Mouse (Mus musculus) stomach, postnatal 0 days (tissue): ENCODE measurements at regions not wholly inside any gene's neighbourhood (a gene's known extent, or its start where the extent isn't known, plus 50 kb on each side); places are given as distances from the start of the nearest gene placed in this dataset.
A peak's percentile ranks its signal among the peaks of the same experiment; 100 is the strongest.

ENCODE experiments used
- ATAC-seq: fragments of 200-750 bp; cut with Nextera tagmentation; 2 replicates; pipeline ENCODE4 v1.8.0; 2017; ENCODE audit not compliant: low FRiP score, low TSS enrichment
- DNase-seq: peaks from one replicate; pipeline ENCODE4 v3.0.0-alpha.2; 2016; ENCODE audit warnings: low spot score
- H3K27ac ChIP-seq: fragments of 300-500 bp; sonication (generic); replicated peaks from 2 replicates; pipeline ENCODE4 v1.5.1; 2014; ENCODE audit warnings: mild to moderate bottlenecking, control low read depth
- H3K27me3 ChIP-seq: fragments of 300-500 bp; sonication (generic); 2 replicates; pipeline ENCODE4 v1.6.1; 2014; ENCODE audit warnings: low read length; ENCODE audit not compliant: control insufficient read depth, insufficient read depth
- H3K36me3 ChIP-seq: fragments of 300-500 bp; sonication (generic); 2 replicates; pipeline ENCODE4 v1.6.1; 2014; ENCODE audit warnings: low read length, mixed read lengths; ENCODE audit not compliant: control insufficient read depth, insufficient read depth
- H3K4me1 ChIP-seq: fragments of 300-500 bp; sonication (generic); replicated peaks from 2 replicates; pipeline ENCODE4 v1.6.1; 2014; ENCODE audit warnings: antibody characterized with exemption; ENCODE audit not compliant: control insufficient read depth, insufficient read depth
- H3K4me2 ChIP-seq: fragments of 300-500 bp; sonication (generic); replicated peaks from 2 replicates; pipeline ENCODE4 v1.6.1; 2014; ENCODE audit warnings: low read depth, mild to moderate bottlenecking, control low read depth, moderate library complexity
- H3K4me3 ChIP-seq: fragments of 300-500 bp; sonication (generic); 2 replicates; pipeline ENCODE4 v1.5.1; 2014; ENCODE audit warnings: low read depth, low read length, control low read depth
- H3K9ac ChIP-seq: fragments of 300-500 bp; sonication (generic); 2 replicates; pipeline ENCODE4 v1.6.1; 2014; ENCODE audit warnings: mild to moderate bottlenecking, low read length, control low read depth, mixed read lengths
- H3K9me3 ChIP-seq: fragments of 300-500 bp; sonication (generic); 2 replicates; pipeline ENCODE4 v1.6.1; 2016; ENCODE audit warnings: low read length; ENCODE audit not compliant: control insufficient read depth
- CTCF ChIP-seq: IDR thresholded peaks from 2 replicates; pipeline ENCODE4 v1.5.1; 2016; ENCODE audit warnings: antibody characterized with exemption, low read depth, mild to moderate bottlenecking, moderate library complexity
- EP300 ChIP-seq: optimal IDR thresholded peaks from 2 replicates; pipeline ENCODE3; 2016; ENCODE audit warnings: antibody characterized with exemption
- WGBS: fragments of 180-500 bp; shearing (Covaris S2); extraction: QIAGEN DNeasy Blood & Tissue Kit; methylation state at CpG from one replicate; pipeline ENCODE4 v1.1.7; 2014; 5-methylcytosine and 5-hydroxymethylcytosine counted together

DNA sequence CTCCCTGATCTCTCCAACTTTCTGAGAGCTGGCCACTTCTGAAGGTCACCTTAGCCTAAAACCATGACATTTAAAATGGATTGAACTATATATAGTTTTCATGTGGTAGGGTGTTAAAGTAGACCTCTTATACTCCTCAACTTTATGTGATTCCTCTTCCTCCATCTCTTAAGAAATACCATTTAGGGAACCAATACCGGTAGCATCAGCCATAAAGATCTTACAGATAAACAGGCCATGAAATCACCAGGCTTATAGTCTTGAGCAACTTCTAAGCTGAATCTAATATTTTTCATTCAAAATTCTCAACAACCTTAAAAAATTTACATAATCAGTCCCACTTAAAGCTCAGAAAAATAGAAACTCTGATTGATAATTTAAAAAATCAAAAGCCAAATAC is 56.2 kb downstream of the Rpl36a-ps1 start:
- Histone ChIP-seq H3K36me3 (no peaks in the 10 kb centered on the region), H3K4me1 (no peaks in the 10 kb centered on the region), H3K4me3 (no peak overlapping the region), H3K9me3 (no peaks in the 10 kb centered on the region), H3K27me3 (no peaks in the 10 kb centered on the region), H3K9ac (no peak overlapping the region), H3K27ac (no peak overlapping the region), H3K4me2 (no peak overlapping the region)
- ATAC-seq = no peak
- DNase-seq = no peak
- WGBS = 89% methylated on average over 1 of the region's 1 CpGs
- TF ChIP-seq EP300 (no peak), CTCF (no peak)

DNA sequence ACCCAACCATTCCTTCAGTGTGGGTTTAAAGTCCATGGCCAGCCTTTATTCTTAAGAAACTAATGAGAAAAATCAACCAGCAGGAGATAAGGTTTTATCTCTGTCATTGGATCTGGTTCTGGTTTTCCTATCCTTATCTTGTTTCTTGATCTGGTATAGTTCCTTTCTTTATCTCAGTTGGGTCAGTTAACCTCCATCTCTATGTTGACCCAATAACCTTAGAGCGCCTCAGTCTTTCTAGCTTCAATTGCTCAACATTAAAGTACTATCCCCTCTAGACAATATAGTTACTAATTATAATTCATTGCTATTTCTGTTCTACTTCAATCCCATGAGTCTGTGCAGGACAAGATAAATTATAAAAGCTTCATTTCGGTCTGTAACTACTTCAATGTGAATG is 56.7 kb downstream of the Rpl36a-ps1 start:
- no peaks in the 10 kb centered on the region for H3K36me3 ChIP-seq
- H3K4me3 ChIP-seq = no peak overlapping the region
- ATAC-seq = no peak
- H3K27me3 ChIP-seq = no peaks in the 10 kb centered on the region
- 83% methylated on average over 2 of the region's 2 CpGs for WGBS
- H3K9ac ChIP-seq = no peak overlapping the region
- no peaks in the 10 kb centered on the region for H3K9me3 ChIP-seq
- no peak for TF ChIP-seq EP300
- TF ChIP-seq CTCF = no peak
- H3K27ac ChIP-seq = no peak overlapping the region
- no peak for DNase-seq
- no peaks in the 10 kb centered on the region for H3K4me1 ChIP-seq
- no peak overlapping the region for H3K4me2 ChIP-seq

DNA sequence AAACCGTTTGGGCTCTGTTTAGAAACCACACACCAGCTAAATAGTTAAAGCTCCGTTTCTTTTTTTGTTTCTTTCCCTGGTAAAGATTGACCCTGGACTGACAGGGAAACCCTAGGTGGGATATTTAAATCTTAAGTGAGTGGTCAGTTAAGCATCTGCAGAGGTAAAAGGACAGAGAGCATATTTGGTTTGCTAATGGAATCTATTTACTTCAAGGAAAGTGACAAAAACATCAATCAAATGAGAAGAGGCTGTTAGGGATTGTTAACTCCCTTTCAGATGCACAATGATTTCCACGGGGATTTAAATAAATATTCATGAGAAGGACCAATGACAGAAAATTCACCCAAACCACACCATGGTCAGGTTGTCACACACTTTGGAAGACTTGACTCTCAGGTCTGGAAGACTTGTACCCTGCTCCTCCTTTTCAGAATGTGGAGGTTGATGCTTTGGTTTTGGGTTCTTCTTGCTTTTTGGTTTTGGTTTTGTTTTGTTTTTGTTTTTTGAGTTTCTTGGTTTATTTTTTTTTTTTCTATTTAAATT is 60.7 kb downstream of the Rpl36a-ps1 start:
- TF ChIP-seq EP300 = no peak
- no peak for TF ChIP-seq CTCF
- no peak for ATAC-seq
- no peaks in the 10 kb centered on the region for H3K36me3 ChIP-seq
- no peaks in the 10 kb centered on the region for H3K4me1 ChIP-seq
- H3K4me2 ChIP-seq = no peak overlapping the region
- H3K9ac ChIP-seq = no peak overlapping the region
- H3K4me3 ChIP-seq = no peak overlapping the region
- 14% methylated on average over 3 of the region's 3 CpGs for WGBS
- no peaks in the 10 kb centered on the region for H3K9me3 ChIP-seq
- no peaks in the 10 kb centered on the region for H3K27me3 ChIP-seq
- DNase-seq = no peak
- H3K27ac ChIP-seq = no peak overlapping the region

DNA sequence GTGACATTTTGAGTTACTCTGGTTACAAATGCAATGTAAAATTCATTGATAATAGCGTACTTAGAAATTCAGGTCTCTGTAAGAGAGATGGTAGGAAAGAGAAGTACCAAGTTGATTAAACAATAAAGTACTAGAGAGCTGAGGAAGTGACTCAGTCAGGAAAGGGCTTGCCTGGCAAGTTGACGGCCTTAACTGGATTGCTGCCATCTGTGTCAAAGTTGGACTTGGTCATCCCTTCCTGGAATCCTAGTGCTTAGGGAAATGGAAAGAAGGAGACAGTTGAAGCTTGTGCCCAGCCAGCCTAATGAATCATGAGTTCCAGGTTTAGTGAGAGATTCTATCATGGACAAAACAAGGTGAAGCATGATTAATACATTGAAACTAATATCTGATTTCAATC is 64.8 kb downstream of the Rpl36a-ps1 start:
- no peaks in the 10 kb centered on the region for H3K4me1 ChIP-seq
- no peaks in the 10 kb centered on the region for H3K9me3 ChIP-seq
- no peaks in the 10 kb centered on the region for H3K36me3 ChIP-seq
- H3K4me2 ChIP-seq = no peak overlapping the region
- DNase-seq = peak; percentile 37
- H3K27ac ChIP-seq = no peak overlapping the region
- TF ChIP-seq CTCF (no peak), EP300 (no peak)
- 56% methylated on average over 2 of the region's 2 CpGs for WGBS
- no peak overlapping the region for H3K4me3 ChIP-seq
- peak; percentile 49; the same call in 1 of the 2 replicates for ATAC-seq
- H3K27me3 ChIP-seq = no peaks in the 10 kb centered on the region
- H3K9ac ChIP-seq = no peak overlapping the region

DNA sequence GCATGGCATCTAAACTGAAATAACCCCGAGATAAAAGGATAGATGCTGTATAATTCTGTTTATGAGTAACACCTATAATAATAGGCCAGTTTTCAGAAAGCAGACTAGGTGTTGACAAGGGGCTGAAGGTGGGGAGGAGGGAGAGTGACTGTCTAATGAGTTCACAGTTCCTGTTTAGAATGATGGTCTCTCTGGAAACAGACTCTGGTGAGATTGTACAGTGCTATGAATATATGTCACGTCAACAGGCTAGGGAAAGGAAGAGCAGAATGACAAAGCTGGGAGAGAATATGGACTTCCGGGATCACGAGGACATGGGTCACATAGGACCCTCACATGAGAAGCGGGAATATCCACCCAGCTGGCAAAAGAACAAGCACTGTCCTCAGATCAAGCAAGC is 85.9 kb downstream of the Rpl36a-ps1 start:
- Histone ChIP-seq H3K27me3 (no peaks in the 10 kb centered on the region), H3K27ac (no peak overlapping the region), H3K9ac (no peak overlapping the region), H3K4me3 (no peak overlapping the region), H3K4me1 (no peaks in the 10 kb centered on the region), H3K9me3 (no peaks in the 10 kb centered on the region), H3K4me2 (no peak overlapping the region), H3K36me3 (no peaks in the 10 kb centered on the region)
- TF ChIP-seq CTCF (no peak), EP300 (no peak)
- no peak for ATAC-seq
- WGBS = 80% methylated on average over 5 of the region's 5 CpGs
- no peak for DNase-seq

DNA sequence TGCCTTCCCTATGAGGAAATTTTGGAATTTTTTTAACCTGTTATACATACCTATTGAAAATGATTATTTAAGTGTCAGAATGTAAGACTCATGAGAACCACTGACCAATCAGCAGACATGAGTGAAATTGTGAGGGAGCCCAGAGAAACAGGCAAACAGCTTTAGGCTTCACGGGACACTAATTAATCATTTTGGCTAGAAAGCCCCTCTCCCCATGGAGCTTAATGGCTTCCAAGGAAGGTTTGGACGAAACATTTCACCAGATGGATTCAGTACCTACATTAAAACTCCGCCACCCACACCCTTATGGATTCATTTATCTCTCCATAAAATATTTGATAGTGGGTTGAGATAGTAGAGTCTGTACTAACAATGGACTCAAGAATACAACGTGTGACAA is 95.2 kb downstream of the Rpl36a-ps1 start:
- no peak for DNase-seq
- TF ChIP-seq EP300 (no peak), CTCF (no peak)
- no peak overlapping the region for H3K4me2 ChIP-seq
- H3K9ac ChIP-seq = no peak overlapping the region
- ATAC-seq = no peak
- H3K4me1 ChIP-seq = no peaks in the 10 kb centered on the region
- H3K4me3 ChIP-seq = no peak overlapping the region
- H3K9me3 ChIP-seq = no peaks in the 10 kb centered on the region
- H3K27me3 ChIP-seq = no peaks in the 10 kb centered on the region
- no peaks in the 10 kb centered on the region for H3K36me3 ChIP-seq
- no peak overlapping the region for H3K27ac ChIP-seq
- 58% methylated on average over 4 of the region's 4 CpGs for WGBS
